Mouse (Mus musculus): Measurements from ENCODE around the gene Zdhhc12.

Gene Zdhhc12

DNA sequence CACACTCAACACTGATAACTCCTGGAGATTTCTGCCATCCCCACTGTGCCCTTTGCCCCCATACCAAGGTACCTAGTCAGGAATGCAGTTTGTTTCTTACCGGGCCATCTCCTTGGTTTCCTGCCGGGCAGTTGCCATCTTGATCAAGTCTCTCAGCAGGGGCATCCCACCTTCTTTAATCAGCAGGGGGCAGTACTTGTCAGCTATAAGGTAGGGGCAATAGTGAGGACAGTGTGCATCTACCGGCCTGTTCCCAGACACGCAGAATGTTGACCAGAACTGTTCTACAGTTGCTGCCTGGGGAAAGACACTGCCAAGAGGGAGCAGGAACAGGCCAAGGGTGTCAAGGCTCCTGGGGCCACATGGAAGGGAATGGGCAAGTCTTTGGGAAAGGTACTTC, 6.8 kb upstream of the Zdhhc12 start:
- peak; percentile 10 for DNase-seq (ENCODE audit: low read depth, low spot score)

DNA sequence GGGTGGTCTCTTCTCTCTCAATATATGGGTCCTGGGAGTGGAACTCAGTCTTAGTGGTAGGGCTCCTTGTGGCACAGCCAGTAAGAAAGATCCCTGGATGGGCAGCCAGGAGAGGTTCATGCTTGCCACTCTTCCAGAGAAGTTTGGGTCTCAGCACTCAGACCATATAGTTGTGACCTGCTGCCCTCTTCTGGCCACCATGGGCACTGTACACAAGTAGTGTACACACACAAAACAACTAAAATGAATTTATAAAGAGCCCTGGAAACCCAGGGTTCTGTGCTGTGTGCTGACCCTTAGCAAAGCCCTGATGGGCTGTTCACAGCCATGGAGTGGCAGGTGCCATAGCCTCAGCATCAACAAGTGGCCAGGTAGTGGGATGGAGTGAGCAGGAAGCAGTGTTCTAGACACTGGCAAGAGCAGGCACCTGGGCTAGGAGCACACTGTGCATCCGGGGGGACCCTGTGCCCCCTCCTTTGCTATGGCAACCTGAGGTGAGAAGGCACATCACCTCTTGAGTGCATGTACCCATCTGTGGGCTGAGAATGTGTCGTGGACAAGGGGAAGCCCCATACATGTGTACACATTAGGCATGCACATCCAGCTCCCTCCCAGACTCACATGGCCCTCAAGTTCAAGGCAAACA, 2.6 kb upstream of the Zdhhc12 start:
- peak; percentile 79 for DNase-seq (ENCODE audit: low read depth, low spot score)

DNA sequence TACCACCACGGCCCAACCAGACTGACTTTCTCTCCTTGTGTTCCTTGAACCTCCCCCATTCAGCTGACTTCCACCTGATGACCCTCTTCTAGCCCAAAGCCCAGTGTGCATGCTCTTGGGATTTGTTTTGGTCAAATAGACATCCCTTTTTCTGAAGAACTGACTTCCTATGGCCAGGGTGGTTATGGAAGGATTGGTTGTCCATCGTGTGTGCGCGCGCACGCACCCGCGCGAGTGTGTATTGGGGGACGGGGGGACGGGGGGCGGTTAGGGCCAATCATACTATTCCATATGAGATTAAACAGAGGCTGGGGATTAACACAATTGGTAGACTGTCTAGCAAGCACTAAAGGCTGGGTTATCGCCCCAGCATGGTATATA, 750 bp upstream of the Zdhhc12 start:
- DNase-seq (ENCODE audit: low read depth, low spot score): no peak

DNA sequence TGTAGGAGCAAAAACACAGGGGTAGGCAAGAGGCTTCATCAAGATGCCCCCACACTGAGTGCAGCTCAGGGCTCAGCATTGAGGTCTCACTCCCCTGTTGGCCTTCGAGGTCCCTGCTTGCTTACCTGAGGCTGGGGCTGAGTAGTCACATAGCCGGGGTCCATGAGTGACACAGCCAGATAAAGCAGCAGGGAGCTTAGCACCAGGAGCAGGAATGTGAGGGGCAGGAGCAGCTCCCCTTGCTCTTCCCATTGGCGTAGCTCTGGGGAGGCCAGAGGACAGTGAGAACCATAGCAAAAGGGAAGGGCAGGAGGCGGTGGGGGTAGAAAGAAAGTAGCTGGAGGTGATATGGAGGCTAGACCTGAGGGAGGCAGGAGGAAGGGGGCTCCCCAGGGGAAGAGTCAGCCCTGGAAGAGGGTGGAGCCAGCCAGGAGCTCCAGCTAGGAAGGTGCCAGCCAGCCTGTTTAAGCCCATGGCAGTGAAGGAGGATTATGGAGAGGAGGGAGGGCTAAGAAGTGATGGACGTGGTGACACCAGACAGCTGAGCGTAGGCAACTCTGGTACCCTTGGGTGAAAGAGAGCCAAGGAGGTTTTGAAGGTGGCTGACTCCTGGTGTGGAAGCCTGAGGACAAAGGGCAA, 1.0 kb downstream of the Zdhhc12 start:
- DNase-seq (ENCODE audit: low read depth, low spot score): peak; percentile 16

DNA sequence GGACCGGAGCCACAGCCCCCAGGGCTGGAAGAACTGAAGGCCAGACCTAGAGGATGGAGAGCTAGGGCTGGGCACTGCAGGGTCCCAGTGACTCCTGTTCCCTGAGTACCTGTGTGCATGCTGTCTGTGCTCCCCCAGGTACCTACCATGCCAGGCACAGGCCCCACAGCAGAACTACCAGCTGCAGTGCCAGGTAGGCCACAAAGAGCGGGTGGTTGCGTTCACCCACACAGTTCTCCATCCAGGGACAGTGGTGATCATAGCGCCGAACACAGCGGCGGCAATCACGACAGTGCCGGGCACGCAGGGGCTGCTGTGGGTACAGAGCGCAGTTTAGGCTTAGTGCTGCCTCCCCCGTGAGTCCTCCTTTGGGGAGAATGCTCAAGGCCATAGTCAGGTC, 1.9 kb downstream of the Zdhhc12 start:
- no peak for DNase-seq (ENCODE audit: low read depth, low spot score)

DNA sequence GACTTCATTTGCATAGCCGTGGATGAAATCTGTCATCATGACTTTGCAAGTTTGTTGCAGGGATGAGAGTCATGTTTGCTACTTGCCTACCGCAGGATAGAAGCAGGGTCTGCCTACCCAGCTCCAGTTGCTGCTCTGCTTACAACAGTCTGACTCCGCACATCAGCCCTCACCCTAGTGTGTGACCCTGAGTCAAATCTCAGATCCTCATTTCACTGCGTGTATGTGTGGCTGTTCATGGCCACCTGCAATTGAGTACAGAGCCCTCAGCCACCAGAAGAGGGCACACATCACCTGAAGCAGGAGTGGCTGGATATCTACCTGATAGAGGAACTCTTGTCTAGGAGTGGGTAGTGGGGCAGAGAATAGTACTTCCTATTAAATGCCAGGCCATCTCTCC, 6.1 kb downstream of the Zdhhc12 start:
- no peak for DNase-seq (ENCODE audit: low read depth, low spot score)

DNA sequence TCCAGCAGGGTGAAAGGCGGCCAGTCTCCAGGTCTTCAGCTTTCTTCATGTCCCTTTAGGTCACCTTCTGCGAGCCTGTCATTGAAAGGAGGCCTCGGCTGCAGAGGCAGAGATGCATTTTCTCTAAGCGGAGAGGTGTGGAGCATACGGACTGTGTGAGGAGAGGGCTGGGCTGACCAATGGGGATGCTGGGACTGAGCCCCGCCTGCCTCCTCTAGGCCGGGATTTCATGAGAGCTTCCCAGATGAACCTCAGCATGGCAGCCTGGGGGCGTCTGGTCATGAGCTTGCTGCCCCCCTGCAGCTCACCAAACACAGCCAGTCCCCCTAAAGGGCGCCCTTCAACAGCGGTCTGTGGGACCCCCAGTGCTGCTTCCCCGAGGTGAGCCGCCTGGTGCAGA, 8.8 kb downstream of the Zdhhc12 start:
- no peak for DNase-seq (ENCODE audit: low read depth, low spot score)

DNA sequence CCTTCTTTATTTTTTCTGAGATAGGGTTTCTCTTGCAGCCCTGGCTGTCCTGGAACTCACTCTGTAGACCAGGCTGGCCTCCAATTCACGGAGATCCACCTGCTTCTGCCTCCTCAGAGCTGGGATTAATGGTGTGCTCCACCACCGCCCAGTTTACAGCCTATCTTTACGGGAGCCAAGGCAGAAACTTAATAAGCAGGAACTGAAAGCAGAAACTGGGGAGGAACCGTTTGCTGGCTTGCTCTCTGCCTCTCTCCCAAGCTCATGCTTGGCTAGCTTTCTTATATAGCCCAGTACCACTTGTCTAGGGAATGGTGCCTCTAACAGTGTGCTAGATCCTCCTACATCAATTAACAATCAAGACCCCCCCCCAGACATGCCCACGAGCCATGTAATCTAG, 9.3 kb downstream of the Zdhhc12 start:
- no peak for DNase-seq (ENCODE audit: low read depth, low spot score)

DNA sequence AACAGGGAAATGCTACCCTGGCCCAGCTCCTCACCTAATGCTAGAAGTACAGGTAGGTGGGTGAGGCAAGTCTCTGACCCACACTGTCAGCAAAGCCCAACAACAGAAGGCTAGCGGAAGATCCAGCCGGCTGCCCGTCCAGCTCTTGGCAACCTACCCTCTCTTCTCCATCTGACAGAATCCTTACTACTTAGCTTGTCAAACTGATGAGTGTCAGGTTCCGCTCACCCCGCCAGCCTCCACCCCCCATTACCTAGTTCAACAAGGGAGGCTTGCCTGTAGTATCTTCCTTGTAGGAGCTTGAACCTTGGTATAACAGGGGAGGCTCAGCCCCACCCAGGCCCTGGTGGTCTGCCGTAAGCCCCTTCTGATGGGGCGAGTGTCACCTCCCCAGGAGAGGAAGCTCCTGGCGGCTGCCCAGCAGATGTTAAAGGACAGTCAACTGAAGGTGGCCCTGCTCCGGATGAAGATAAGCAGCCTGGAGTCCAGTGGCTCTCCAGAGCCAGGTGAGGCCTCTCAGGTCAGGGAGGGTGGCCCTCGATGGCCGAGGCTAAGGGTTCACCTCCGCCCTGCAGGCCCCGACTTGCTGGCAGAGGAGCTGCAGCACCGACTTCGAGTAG, 13.2 kb downstream of the Zdhhc12 start:
- no peak for DNase-seq (ENCODE audit: low read depth, low spot score)

DNA sequence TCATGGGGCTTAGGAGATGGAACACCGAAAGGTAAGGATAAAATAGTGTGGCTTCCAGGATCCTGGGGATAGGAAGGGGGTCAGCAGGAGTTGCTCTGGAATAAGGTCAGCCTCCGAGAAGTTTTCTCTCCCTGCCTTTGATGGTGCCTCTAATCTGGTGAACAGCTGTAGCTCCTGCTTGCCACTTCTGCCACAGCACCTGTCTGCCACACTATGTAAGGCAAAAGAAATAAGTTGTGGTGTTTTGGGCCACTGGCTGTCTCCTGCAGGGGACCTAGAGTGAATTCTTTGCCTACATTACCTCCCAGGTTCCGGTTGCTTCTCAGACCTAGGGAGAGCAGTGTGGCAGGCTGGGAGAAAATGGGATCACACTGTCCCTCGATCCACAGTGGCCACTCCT, 14.7 kb downstream of the Zdhhc12 start:
- DNase-seq (ENCODE audit: low read depth, low spot score): no peak

DNA sequence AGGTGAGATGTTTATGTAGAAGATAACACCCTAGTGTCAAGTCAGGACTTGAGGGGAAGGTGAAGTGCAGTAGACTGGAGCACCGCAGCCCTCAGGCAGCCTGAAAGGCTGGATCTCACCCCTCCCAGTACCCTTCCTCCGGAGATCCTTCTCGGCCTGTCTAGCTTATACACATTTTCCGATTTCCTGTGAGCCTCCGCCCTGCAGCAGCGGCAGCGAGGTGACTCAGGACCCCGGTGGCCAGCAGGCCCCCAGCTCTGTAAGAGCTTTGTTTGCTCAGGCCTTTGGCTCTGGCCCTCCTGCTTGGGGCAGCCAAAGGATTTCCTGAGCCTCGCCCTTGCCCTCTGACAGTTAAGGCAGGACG, 15.1 kb downstream of the Zdhhc12 start:
- DNase-seq (ENCODE audit: low read depth, low spot score): no peak

DNA sequence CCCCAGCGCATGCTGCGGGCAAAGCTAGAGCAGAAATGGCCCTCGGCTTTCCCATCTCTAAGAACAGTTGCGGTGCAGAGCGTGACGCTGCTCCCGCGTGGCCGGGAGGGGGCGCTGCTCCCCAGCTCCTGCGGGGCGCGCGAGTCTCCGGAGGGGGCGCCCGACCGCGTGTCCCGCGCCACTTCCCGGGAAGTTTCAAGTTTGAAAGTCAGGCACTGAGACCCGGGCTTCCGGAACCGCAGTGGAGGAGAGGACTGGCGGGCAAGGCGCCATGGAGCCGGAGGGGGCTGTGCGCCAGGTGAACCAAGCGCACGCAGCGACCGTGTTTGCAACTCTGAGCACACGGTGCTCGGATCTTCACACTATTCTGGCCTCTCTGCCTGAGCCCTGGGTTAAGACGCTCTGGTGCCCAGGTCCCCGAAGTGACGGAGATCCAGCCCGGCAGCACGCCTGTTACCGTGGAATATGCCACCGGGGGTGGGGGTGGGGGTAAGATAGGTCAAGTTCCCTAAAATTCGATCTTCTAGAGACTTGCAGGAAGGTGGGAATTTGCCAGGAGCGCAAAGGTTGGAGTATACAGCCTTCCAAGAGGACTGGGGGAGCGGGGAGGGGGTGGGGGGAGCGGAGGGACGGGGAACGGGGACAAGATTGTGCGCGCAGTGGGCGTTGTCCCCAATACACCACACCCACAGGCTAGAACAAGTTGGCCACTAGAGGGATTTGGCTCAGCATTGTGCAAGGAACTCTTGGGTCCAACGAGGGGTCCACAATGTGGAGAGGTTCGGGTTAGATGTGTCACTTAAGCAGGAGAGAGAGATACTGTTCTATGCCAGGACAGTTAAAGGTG, 15.7 kb downstream of the Zdhhc12 start, which contains the start of gene Pkn3:
Pkn3 (plus strand) TSS at position 183 of the 847 bp plus-strand sequence.
- DNase-seq (ENCODE audit: low read depth, low spot score): peak; percentile 84

DNA sequence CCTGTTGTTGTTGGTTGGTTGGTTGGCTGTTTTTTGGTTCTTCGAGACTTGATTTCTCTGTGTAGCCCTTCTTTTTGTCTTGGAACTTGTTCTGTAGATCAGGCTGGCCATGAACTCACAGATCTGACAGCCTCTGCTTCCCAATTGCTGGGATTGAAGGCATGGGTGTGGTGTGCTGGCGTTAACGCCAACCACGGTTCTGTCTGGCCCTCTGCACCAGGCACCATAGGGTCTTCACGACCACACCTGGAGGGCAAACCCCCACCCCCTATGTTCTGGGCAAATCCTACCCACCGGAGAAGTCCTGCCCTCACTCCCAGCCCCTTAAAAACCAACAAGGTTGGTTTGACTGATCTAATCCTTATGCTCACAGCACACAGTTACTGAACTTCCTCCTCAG, 16.5 kb downstream of the Zdhhc12 start:
- no peak for DNase-seq (ENCODE audit: low read depth, low spot score)

DNA sequence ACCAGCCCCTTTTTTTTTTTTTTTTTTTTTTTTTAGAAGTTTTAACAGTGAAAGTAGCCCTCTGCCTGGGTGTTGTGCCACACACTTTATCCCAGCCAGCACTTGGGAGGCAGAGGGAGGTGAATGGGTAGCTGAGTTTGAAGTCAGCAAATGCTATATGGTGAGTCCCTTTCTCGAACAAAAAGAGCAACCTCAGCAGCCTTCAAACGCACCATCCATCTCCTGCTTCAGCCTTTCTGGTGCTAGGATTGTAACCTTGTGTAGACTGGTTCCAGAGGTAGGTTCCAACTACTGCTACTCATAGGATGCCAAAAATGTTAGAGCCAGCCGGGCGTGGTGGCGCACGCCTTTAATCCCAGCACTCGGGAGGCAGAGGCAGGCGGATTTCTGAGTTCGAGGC, 17.0 kb downstream of the Zdhhc12 start:
- no peak for DNase-seq (ENCODE audit: low read depth, low spot score)

DNA sequence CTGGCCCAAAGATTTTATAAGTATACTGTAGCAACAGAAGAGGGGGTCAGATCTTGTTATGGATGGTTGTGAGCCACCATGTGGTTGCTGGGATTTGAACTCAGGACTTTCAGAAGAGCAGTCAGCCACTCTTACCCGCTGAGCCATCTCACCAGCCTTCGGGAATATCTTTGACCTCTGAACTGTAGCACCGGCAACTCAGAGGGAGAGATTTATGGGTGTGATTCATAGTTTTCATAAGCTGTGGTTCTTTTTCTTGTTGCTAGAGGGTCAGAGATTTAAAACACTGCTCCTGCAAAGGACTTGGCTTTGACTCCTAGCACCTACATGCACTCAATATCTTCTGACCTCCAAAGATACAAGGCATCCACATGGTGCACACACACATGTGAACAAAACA, 17.8 kb downstream of the Zdhhc12 start:
- DNase-seq (ENCODE audit: low read depth, low spot score): peak; percentile 80

DNA sequence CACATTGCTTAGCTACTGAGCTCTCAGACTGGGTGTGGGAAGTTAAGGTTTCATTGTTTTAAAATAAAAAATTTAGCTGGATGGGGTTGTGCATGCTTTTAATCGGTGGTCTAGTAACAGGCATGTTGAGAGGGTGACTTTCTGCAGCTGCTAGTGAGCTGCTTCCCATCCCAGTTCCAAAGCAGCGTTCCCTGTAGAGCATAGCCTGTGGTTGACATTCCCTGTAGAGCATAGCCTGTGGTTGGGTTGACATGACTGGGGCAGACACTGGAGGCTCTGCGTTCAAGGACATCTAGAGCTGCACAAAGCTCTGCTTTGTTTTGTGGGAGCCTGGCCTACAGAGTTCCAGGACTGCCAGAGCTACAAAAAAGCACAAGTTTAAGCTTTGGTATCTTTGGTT, 20.2 kb downstream of the Zdhhc12 start:
- DNase-seq (ENCODE audit: low read depth, low spot score): no peak

DNA sequence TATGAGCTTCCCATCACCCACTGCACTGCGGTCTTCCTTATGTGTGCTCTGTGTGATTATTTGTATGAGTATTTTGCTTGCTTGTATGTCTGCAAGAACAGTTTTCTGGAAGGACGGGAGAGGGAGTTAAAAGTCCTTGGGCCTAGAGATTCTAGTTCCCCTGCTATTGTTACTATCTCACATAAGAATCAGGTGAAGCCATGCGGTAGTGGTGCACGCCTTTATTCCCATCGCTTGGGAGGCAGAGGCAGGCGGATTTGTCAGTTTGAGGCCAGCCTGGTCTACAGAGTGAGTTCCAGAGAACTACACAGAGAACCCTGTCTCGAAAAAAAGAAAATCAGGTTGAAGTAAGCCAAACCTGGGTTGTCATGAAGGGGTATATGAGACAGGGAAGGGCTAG, 20.6 kb downstream of the Zdhhc12 start:
- no peak for DNase-seq (ENCODE audit: low read depth, low spot score)

DNA sequence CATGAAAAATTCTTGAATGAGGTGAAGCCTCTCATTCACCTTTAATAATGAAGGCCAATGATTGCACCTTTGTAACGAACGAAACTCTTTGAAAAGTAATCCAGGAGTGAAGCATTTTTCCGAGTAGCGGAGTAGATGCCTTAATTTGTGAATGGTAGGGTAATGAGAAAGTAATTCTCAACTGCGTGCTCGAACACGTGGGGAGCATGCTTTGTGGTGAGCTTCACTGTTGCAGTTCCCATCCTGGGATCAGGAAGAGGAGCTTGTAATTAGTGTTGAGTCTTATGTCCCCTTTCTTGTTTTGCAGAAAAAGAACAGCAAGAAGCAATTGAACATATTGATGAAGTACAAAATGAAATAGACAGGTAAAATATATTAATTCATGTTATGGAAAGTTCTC, 25.5 kb downstream of the Zdhhc12 start:
- DNase-seq (ENCODE audit: low read depth, low spot score): no peak

DNA sequence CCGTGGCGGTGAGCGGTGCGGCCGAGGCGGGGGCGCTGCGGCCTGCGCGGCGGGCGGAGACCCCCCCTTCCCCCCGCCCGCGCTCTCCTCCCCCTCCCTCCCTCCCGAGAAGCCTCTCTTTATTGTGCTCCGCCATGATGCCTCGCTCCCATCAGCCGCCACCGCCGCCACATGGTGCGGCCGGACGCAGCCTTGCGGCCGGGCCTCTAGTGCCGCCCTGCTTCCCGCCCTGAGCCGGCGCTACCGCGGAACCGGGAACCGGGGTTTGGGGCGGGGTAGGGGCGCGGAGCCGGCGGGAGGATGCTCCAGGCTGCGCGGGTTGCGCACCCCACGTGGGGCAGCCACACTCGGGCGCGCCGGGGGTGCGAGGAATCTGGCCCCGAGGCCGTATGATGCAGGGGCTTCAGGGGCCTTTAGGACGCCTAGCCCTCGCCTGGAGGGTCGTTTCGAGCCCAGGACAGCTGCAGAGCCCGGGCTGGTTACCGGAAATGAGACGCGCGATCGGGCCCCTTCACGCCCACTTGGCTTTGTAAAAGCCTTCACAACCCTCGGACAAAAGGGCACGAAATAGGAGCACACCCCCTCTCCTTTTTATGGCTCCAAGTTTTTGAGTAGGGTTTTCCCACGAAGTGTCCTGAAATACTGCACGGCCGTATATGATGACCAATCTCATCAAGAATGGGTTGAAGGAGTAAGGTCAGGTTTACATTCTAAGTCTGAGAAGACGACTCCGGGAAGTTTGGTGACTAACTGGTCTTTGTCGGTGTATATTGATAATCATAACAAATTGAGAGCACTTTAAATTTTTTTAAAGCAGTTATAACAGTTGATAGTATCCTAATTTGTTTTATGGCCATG, 26.2 kb downstream of the Zdhhc12 start:
- DNase-seq (ENCODE audit: low read depth, low spot score): peak; percentile 46

DNA sequence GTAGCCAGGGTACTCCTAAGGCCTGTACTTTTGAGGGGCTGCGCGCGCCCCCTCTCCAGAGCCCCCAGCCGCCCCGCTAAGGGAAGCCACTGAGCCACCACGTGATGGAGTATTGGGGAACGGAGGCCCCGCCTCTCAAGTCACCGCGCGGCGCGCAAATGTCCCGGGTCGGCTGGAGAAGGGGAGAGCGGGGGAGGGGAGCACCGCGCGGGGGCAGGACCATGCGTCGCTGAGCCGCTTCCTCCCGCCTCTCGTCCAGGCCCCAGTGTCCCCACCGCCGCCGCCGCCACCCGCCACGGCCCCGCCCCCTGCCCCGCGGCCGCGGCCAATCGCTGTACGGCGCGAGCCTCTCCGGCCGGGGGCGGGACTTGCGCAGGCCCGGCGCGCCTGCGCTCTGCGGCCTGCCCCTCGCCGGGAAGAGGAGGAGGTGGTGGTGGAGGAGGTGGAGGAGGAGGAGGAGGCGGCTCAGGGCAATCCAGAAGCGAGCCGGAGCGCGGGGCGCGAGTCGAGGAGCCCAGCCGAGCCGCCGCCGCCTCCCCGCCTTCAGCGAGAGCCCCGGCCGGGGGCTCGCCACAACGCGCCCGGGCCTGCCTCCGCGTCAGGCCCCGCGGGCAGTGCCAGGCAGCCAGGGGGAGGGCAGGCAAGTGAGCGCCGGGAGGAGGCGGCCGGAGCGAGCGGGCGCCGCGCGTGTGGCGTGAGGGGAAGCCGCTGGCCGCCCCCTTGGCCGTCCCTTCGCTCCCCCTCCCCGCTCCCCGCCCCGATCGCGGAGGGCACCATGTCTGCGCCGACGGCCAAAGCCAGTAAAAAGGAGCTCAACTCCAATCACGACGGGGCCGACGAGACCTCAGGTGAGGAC, 27.2 kb downstream of the Zdhhc12 start:
- peak; percentile 82 for DNase-seq (ENCODE audit: low read depth, low spot score)

DNA sequence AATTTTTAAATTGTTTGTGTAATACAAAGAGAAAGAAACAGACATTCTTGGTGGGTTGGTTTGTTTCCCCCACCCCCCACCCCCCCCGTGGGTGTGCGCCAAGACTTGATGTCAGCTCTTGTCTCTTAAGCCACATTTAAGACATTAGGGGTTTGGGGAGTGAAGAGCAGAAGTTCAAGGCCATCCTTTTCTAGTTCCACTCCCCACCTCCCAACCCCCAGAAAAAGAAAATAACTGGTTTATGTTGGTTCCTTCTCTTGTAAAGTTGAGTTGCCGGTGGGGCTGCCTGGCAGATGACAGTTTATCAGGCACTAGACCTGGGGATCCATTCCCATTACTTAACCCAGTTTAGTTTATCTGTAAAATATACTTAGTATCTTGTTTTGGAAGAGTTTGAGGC, 29.1 kb downstream of the Zdhhc12 start:
- DNase-seq (ENCODE audit: low read depth, low spot score): no peak
